Mouse (Mus musculus) layer of hippocampus, adult 11-12 months (tissue): ENCODE measurements around the gene Ifrd2.
A peak's percentile ranks its signal among the peaks of the same experiment; 100 is the strongest.

Experiments used
- DNase-seq: peaks from one replicate; pipeline ENCODE4 v3.0.0; 2022; ENCODE audit warnings: low spot score

Ifrd2 gene

DNA sequence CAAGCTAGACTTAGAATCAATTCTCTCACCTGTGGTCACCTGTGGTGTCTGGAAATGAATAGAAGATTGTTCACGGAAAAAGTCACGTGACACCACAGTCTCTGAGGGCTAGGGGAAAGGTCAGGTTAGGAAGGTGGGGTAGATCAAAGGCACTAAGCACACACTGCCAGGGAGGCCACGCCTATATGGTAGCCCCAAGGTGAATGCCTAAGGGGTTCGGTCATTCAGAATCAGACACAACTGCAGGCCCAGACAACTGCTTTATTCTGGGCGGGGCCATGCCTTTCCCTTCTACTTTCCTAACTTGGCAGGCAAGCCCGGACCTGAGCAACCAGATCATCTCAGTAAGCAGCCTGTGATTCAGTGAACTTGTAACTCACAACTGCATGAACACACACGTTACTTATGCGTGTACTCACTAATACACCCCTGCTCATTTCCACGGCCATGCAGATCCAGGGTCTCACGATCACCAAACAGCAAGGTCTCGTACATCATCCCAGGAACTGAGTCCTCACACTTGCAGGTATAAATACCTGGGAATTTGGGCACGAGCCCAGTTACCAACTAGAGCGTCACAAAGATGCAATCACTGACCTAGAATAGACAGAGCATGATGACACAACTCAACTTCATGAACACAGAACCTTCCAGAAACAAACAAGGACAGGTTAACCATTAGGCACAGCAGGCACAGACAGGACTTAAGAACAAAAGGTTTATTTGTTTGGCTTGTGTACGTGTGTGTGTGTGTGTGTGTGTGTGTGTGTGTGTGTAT lies 11.7 kb upstream of the Ifrd2 start:
- DNase-seq = no peak

DNA sequence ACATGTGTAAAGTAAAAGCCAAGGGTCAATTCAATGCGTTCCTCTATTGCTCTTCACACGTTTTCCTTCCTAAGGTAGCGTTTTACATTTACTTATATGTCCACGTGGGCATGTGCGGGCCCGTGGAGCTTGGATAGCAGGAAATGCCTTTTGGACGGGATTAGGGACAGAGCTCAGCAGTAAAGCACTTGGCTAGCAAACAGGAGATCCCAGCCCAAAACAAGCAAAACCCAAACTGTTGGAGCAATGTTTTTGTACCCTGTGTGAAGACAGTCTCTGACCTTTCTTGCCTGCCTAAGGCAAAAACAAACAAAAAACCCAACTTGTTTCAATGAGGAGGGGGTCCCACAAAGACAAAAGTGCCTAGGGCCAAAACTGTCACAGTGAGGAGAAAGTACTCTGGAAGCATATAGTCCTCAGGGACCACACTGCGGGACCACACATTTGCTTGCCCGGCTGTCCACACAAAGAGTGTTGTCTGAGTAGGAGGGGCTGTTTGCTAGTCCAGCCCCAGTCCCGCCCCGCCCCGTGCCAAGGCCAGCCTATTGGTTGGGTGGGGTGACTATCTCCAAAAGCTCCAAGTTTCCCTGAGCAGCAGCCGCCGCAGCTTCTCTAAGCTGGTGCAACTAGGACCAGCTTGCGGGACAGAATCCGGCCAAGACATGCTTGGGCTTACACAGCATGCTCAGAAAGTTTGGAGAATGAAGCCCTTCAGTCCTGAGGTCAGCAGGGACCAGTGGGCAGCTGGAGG lies 10.9 kb upstream of the Ifrd2 start, which contains the start of gene Hyal1:
TSS of gene Hyal1 (plus strand) at position 571 of the 751 bp plus-strand sequence.
- DNase-seq = peak; percentile 48

DNA sequence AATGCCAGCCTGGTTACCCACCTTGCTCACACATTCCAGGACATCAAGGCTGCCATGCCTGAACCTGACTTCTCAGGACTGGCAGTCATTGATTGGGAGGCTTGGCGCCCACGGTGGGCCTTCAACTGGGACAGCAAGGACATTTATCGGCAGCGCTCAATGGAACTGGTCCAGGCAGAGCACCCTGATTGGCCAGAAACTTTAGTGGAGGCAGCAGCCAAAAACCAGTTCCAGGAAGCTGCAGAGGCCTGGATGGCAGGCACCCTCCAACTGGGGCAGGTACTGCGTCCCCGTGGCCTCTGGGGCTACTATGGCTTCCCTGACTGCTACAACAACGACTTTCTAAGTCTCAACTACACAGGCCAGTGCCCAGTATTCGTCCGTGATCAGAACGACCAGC lies 9.6 kb upstream of the Ifrd2 start:
- DNase-seq = no peak

DNA sequence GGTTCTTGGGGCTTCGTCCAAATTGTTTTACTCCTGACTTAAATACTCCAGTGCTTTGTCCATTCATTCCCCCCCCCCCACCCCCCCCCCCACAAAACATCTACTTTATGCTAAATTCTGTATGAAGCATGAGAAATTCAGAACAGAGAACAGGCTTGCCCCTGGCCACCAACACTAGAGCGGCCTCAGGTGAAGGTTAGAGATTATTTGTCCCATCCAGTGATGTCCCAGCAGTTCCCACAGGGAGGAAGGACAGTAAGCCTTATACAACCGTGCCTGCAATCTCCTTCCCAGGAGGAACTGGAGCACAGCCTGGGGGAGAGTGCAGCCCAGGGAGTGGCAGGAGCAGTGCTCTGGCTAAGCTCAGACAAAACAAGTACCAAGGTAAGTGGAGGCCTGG lies 8.9 kb upstream of the Ifrd2 start, which contains the start of gene Naa80:
TSS of gene Naa80 (plus strand) at position 301 of the 400 bp plus-strand sequence.
- no peak for DNase-seq

DNA sequence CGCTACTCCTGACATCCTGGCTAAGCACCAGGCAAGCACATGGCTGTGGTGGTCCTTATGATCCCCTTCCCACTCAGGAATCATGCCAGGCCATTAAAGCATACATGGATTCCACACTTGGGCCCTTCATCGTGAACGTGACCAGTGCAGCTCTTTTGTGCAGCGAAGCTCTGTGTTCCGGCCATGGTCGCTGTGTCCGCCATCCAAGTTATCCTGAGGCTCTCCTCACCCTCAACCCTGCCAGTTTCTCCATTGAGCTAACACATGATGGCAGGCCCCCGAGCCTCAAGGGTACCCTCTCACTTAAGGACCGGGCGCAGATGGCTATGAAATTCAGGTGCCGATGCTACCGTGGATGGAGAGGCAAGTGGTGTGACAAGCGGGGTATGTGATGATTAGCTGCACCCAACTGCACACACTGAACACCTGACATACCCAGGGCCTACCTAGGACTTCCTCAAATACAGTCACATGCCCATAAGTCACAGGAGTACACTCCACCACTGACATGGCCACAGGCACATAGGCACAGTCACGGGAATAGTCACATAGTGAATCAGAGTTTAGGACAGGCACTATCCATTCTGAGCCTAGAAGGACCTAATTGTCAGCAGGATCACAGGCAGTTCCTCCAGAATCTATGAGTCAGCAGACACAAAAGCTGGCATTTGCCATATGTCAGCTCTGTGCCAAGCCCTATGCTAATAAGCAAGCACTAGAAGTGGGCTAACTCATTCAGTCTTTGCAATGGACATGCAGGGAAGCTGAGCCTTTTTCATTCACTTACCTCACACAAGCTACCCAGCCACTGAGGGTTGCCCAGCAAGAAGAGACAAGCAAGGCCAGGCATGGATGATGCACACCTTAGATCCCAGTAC lies 8.2 kb upstream of the Ifrd2 start:
- no peak for DNase-seq

DNA sequence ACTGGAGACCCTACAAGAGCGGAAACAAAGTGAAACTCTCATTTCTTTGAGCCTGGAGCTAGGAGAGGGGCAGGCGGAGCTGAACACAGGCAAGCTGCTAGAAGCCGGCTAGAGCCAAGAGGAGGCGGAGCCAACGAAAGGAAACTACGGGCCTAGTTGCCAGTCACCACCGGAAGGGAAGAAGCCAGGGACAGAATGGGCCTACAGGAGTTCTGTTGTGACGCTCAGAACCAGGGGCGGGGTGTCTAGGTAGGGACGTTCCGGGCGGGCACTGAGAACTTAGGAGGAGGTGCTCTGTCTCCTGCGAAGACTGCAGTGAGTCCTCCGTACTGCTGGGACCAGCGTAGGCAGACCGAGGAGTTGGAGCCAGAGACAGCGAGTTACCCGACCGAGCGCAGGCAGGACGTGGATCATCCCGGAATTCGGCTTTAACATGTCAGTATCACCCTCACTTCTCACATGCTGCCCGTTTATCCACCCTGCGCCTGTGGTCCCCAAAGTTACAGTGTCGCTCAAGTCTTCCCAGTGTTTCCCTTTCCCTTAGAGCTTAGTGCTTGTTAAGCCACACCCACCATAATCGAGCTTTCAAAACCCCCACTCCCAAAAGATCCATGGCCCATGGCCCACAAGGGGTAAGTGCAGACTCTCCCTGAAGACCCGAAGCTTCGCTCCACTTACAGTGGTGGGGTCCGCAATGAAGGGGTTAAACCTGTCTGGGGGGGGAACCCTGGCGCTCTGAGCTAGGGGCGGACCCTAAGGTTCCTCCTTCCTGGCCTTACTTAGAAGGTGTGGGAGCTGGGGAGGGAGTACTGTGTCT lies 6.7 kb upstream of the Ifrd2 start, which contains the start of gene Hyal3:
TSS of gene Hyal3 (plus strand) at position 318 of the 817 bp plus-strand sequence.
- peak; percentile 91 for DNase-seq

DNA sequence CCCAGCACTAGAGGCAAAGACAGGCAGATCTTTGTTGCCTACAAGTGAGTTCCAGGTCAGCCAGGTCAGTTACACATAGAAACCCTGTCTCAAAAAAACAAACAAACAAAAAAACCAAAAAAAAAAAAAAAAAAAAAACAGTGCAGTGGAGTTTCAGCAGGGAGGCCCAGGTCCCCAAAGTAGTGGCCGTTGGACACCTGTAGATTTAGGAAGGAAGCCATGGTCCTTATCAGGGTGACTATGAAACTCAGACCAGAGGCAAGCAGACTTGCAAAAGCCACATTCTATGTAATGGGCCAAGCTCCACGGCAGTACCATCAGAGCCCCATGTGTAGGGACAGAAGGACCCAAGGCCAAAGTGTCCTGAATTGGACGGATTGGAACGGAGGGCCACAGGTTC lies 5.9 kb upstream of the Ifrd2 start:
- no peak for DNase-seq

DNA sequence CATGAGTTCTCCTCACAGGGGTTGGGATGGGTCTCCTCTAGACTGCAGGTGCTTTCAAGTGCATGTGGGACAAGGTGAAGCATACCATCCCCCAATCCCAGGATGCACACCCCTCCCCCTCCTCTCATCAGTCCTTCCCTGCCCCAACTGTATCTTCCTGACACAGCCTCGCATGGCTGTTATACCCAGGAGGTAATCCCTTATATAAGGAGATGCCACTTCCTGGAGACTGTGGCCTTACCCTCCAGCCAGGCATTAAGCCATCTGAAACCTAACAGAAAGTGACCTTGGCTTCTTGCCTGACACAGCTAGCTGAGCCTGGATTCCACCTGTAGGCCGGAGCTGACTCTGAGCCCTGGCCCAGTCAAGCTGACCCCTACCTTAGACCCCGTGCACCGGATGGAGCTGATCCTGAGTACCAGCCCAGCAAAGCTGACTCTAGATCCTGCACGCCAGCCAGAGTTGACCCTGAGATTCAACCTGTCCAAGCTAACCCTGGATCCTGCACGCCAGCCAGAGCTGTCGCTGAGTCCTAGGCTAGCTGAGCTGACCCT lies 4.9 kb upstream of the Ifrd2 start:
- no peak for DNase-seq

DNA sequence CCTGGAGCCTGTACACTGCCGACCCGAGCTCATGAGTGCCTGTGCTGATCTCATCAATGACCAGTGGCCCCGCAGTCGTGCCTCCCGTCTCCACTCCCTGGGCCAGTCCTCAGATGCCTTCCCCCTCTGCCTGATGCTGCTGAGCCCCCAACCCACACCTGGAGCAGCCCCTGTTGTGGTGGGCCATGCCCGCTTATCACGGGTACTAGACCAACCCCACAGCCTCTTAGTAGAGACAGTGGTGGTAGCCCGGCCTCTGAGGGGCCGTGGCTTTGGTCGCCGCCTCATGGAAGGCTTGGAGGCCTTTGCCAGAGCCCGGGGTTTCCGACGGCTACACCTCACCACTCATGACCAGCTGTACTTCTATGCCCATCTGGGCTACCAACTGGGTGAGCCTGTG lies 4.3 kb upstream of the Ifrd2 start:
- DNase-seq = no peak

DNA sequence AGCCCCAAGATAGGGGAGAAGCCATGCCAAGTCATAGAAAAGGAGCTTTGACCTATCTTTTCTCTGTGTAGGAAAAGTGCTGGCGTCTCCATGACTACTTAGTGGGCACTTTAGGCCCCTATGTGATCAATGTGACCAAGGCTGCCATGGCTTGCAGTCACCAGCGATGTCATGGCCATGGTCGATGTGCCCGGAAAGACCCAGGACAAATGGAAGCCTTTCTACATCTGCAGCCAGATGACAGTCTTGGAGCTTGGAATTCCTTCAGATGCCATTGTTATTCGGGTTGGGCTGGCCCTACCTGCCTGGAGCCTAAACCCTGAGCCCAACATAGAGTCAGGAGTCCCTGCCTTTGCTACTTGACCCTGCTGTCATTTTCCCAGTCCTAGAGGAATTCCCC lies 938 bp upstream of the Ifrd2 start:
- no peak for DNase-seq

DNA sequence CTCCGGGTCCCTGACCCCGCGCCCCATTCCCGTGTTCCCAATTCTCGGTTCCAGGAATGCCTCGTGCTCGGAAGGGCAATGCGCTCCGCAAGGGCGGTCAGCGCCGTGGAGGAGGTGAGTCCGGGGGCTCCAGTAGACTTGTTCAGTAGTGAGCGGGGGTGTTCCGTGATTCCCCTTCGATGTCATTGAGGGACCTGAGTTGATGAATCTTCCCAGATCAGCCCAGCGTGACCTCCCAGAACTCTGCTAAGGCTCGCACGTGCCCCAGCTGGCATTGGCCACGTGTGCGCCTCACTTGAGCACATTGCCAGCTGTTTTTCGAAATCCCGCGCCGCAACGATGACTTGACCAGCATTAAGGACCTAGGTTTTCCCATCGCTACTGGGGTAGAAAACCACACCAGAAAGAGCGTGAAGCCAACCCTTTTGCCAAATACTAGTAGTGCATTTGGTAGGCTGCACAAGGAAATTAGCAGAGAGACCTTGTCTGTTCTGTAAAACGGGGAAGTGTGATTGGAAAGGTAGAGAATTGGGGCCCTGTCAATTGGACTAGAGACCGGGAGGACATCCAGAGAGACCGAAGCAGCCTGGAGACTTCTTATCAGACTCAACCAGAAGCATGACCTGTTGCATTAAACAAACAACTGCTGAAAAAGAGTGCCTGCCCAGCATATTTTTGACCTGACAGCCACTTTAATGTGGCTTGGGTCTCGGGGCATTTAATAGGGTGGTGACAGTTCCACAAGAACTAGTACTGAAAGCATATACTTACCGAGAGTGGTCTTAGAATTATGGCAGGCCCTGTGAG lies 594 bp downstream of the Ifrd2 start:
- peak; percentile 57 for DNase-seq

DNA sequence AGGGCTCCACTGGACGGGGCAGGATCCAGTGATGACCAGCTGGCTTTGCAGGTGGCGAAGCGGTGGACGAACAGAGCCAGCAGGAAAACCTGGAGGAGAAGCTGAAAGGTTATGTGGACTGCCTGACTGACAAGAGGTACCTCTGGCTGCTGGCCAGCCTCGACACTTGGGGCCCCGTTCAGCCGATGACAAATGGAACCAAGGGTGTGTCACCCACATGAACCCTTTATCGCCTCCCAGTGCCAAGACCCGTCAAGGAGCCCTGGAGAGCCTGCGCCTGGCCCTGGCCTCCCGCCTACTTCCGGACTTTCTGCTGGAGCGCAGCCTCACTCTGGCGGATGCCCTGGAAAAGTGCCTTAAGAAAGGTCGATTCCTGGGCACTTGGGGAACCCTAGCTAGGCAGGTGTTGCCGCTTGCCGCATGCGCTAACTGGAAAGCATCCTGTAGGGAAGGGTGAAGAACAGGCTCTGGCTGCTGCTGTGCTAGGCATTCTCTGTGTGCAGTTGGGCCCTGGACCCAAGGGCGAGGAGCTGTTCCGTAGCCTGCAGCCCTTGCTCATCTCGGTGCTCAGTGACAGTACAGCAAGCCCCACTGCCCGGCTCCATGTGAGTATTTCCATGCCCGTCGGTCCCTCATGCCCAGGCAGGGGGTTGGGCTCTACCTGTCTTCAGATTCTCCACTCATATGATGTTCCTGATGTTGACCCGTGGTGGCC lies 2.8 kb downstream of the Ifrd2 start:
- DNase-seq = no peak

DNA sequence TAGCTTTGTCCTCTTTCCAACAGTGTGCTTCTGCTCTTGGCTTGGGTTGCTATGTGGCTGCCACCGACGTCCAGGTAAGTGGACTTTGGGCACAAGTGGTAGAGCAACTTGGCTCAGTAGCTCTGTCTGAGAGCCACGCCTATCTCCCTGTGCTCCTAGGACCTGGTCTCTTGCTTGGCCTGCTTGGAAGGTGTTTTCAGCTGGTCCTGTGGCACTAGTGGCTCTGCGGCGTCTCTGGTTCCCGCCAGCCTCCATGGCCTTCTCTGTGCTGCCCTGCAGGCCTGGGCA lies 3.3 kb downstream of the Ifrd2 start:
- no peak for DNase-seq

DNA sequence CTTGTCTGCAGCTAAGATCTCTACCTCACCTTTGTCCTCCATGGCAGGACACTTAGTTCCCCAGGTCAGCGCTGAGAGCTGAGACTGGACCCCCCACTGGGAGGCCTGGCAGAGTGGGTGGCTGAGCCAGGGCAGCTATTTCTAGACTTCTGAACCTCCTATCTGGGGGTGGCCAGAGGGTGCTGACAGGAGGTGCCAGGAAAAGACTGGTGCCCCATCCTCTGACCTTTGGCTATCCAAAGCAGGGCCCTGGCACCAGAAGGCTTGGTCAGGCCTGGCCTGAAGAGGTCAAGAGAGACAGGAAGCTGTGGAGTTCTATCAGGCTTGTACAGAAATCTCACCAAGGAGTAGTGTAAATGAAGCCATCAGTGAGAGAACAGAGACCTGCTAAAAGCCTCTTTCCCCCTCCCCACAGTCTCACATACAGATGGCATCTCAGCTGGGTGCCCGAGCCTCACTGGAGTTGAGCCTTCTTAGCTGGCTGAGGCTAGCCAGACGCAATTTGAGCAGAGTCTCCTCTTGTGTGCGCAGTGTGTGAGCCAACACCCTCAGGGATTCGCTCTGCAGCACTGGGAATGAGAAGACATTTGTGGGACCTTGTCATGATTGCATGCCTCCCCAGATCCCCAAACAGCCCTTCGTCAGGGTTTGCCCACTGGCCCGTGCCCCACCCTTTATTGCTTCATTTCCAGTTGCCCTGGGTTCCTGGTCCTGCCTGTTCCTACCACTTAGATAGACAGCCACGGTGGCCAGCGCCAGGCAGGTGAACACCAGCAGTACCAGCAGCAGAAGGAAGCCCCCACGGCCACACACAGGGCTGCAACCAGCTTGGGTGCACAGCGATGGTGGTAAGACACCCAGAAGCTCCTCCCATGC lies 5.9 kb downstream of the Ifrd2 start:
- DNase-seq = no peak

DNA sequence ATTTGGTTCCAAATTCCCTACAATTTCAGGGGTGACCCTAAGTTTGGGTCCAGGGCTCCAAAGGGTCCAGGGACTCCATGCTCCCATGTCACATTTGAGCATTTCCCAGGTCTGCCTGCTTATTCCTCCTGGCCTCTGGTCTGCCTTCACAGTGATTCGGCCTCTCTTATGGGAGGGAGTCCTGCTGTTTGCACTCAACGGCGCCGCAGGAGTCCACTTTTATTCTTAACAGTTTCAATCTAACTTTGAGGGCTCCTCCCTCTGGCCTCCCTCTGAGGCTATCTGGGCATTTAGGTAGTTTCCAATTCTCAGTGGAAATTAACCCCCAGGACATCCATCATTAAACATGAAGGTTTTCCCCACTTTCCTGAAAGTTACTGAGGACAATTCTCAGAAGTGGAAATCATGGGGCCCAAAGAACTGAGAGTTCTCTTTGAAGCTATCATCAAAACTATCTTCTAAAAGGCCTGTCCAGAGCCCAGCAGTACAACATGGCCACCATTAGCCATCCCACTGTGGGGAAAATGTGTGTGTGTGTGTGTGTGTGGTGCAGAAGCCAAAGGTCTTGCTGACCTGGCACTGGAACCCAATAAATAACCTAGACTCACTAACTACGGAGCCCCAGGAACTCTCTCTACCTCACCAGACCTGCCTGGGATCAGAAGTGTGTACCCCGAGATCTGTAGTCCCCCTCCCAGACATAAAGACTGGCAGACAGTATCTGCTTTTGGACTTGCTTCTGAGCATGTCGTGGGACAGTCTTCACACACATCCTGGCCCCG lies 7.0 kb downstream of the Ifrd2 start:
- DNase-seq = no peak

DNA sequence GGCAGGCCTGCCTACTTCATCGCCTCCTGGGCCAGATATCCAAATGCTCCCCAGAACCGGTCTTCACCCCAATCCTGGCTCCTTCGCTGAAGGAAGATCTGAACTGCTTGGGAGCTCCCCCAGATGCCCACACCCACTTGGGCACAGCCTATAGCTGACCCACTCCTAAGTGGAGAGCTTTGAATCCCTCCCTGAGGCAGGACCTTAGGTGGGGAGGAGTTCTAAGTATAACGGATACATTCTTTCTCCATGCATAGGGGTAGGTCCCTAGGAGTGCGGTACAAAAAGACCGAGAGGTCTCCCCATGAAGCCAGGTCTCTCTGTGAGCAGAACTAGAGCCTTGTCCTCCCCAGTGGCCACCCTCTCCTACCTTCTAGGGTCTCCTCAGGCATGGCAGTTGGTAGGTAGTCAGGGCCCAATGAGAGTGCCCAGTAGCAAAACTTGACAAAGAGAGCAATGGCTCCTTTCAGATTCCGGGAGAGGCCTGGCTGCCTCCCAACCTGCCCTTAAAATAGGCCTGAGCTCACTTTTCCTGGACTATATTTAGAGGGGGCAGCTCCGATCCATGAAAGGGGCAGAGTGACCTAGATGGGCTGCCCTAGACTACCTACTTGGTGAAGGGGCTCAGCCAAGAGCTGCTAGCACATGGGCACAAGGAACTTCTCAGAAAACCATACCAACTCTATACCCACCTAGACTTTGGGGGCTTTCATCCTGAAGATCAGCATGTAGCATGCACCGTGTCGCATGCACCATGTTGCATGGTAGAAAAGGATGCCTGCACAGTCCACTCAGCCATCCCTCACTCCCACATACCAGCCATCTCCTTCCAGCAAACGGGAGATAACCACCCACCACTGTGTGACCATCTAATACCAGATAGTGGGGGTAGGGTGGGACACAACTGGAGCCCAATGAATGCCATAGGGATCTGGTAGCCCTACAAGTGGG lies 9.5 kb downstream of the Ifrd2 start:
- DNase-seq = no peak

DNA sequence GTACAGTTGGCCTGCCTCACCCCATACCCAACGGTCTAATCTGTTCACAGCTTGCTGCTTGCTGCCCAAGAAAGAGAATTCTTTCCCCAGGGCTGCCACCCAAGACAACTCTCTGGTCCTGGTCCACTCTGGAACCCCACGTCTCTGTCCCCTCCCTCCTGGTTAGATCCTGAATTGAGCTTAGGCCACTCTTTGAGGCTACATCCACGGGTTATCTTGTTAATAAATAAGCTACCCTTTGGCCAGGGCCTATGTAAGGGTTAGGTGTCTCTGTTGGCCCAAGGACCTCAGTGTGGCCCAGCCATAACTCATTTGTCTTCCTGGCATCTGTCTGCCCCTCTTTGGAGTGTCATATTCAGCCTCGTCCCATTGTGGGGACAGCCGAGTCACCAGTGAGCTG lies 10.9 kb downstream of the Ifrd2 start:
- DNase-seq = no peak
